Mouse (Mus musculus) heart, adult 2 months (tissue): Measurements from ENCODE around the gene Adgrf3.

Experiments used
- CTCF ChIP-seq: fragments of 200-600 bp; IDR thresholded peaks from 2 replicates; pipeline ENCODE4 v1.8.1; 2022; ENCODE audit warnings: antibody characterized with exemption, mild to moderate bottlenecking, moderate library complexity
- EP300 ChIP-seq: fragments of 200-500 bp; IDR thresholded peaks from 2 replicates; pipeline ENCODE4 v1.6.1; 2011; ENCODE audit warnings: low read depth, low read length, control low read depth; ENCODE audit not compliant: insufficient read depth
- POLR2A ChIP-seq: fragments of 200-500 bp; IDR thresholded peaks from 2 replicates; pipeline ENCODE4 v1.6.1; 2011; ENCODE audit warnings: mild to moderate bottlenecking, low read depth, low read length, control low read depth; ENCODE audit not compliant: insufficient read depth

- TF ChIP-seq CTCF (no peak), POLR2A (no peak), EP300 (no peak)
Measured at GRCm38 (mm10) chr5:30162339-30162738, 43.2 kb downstream of the Adgrf3 start.
